Mouse (Mus musculus) liver, postnatal 0 days (tissue): ENCODE results near the gene H2afj. TPM values are rescaled to one million over a fixed set of nuclear protein-coding genes. Genes with fewer than 3 reads are reported as not detected.

Experiments used
- ATAC-seq: fragments of 200-750 bp; cut with Nextera tagmentation; 2 replicates; pipeline ENCODE4 v1.8.0; 2017; ENCODE audit warnings: mild to moderate bottlenecking, moderate library complexity
- DNase-seq: peaks from one replicate; pipeline ENCODE4 v3.0.0-alpha.2; 2016
- H3K27ac ChIP-seq: fragments of 300-500 bp; sonication (generic); 2 replicates; pipeline ENCODE4 v1.5.1; 2014; ENCODE audit warnings: antibody characterized with exemption, moderate library complexity, mild to moderate bottlenecking, low read depth
- H3K27me3 ChIP-seq: fragments of 300-500 bp; sonication (generic); 2 replicates; pipeline ENCODE4 v1.6.1; 2014; ENCODE audit warnings: low read length, control low read depth, mixed read lengths; ENCODE audit not compliant: insufficient read depth
- H3K36me3 ChIP-seq: fragments of 300-500 bp; sonication (generic); replicated peaks from 2 replicates; pipeline ENCODE4 v1.6.1; 2014; ENCODE audit warnings: mild to moderate bottlenecking, control low read depth, low read length, moderate library complexity, mixed read lengths; ENCODE audit not compliant: insufficient read depth
- H3K4me1 ChIP-seq: fragments of 300-500 bp; sonication (generic); 2 replicates; pipeline ENCODE4 v1.6.1; 2014; ENCODE audit warnings: antibody characterized with exemption, mild to moderate bottlenecking, control low read depth; ENCODE audit not compliant: insufficient read depth
- H3K4me2 ChIP-seq: fragments of 300-500 bp; sonication (generic); 2 replicates; pipeline ENCODE4 v1.6.1; 2014; ENCODE audit warnings: low read depth, mild to moderate bottlenecking, low read length, moderate library complexity, mixed read lengths
- H3K4me3 ChIP-seq: fragments of 300-500 bp; sonication (generic); 2 replicates; pipeline ENCODE4 v1.5.1; 2014; ENCODE audit warnings: low read depth, low read length
- H3K9ac ChIP-seq: fragments of 300-500 bp; sonication (generic); replicated peaks from 2 replicates; pipeline ENCODE4 v1.6.1; 2014; ENCODE audit warnings: mild to moderate bottlenecking, moderate library complexity
- H3K9me3 ChIP-seq: fragments of 300-500 bp; sonication (generic); 2 replicates; pipeline ENCODE4 v1.6.1; 2016; ENCODE audit warnings: mild to moderate bottlenecking, control low read depth, low read length, mixed read lengths
- CTCF ChIP-seq: sonication (generic); IDR thresholded peaks from 2 replicates; pipeline ENCODE4 v1.5.1; 2016; ENCODE audit warnings: antibody characterized with exemption, low read depth
- EP300 ChIP-seq: IDR thresholded peaks from 2 replicates; pipeline ENCODE4 v1.6.1; 2016; ENCODE audit warnings: antibody characterized with exemption, low read depth, mild to moderate bottlenecking
- WGBS: fragments of 180-500 bp; shearing (Covaris S2); extraction: QIAGEN DNeasy Blood & Tissue Kit; methylation state at CpG from one replicate; pipeline ENCODE4 v1.1.7; 2014; ENCODE audit not compliant: insufficient replicate concordance; 5-methylcytosine and 5-hydroxymethylcytosine counted together
- polyA plus RNA-seq: library from polyadenylated mRNA; unstranded; fragments of >200 nt; fragmentation: Nextera tagmentation; extraction: Ambion mirVana; gene quantifications from 2 replicates; pipeline ENCODE4 v1.2.1, GENCODE M21; 2015

The H2afj gene
- polyA plus RNA-seq, 1 experiment from 2014 or later = 152 TPM

- Histone ChIP-seq H3K4me3 (no peak overlapping the region), H3K4me1 (peaks cover 21% of the 10 kb centered on the region), H3K27ac (no peak overlapping the region), H3K9me3 (no peaks in the 10 kb centered on the region), H3K4me2 (peak overlapping the region; percentile 19), H3K36me3 (peaks cover 28% of the 10 kb centered on the region), H3K9ac (no peak overlapping the region), H3K27me3 (no peaks in the 10 kb centered on the region)
- peak; percentile 86 for DNase-seq
- TF ChIP-seq CTCF (peak; percentile 93), EP300 (no peak)
- peak; percentile 81 for ATAC-seq
- WGBS = 11% methylated on average over 2 of the region's 2 CpGs
Measured at GRCm38 (mm10) chr6:136847790-136848189, 39.7 kb downstream of the H2afj start.

DNA sequence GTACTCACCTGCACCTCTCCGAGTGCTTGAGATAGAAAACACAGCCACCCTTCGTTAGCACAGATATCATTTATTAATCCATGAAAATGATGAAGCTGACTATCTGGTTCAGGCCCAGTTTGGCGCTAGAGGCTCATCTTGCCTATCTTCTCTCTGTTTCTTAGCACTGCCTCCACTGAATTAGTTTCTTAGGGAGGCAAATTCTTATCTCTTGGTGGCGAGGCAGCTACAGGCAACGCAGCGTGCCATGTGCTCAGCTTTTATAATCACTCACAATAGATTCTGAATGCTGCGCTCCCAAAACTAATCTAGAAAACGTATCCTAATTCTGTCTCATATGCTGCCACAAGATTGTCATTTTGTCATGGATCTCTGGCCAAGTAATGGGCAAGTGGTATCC is 40.4 kb downstream of the H2afj start:
- no peak for DNase-seq

GRCm38 (mm10) chr6:136848971-136849370 is 40.9 kb downstream of the H2afj start:
- peaks cover 28% of the 10 kb centered on the region for H3K36me3 ChIP-seq
- no peak for TF ChIP-seq EP300
- TF ChIP-seq CTCF = no peak
- 0 out of 2 replicates have a peak overlapping the region, but pooled peaks have one; percentile 36 for H3K27ac ChIP-seq

More for the DNA sequence above, 40.4 kb downstream of the H2afj start:
- 0 out of 2 replicates have a peak overlapping the region, but pooled peaks have one; percentile 36 for H3K27ac ChIP-seq
- H3K4me1 ChIP-seq = peaks cover 21% of the 10 kb centered on the region
- no peak overlapping the region for H3K4me3 ChIP-seq
- WGBS = 53% methylated on average over 8 of the region's 8 CpGs
- H3K9me3 ChIP-seq = no peaks in the 10 kb centered on the region
- peak; percentile 54; the same call in 1 of the 2 replicates for TF ChIP-seq EP300
- no peak for TF ChIP-seq CTCF
- H3K4me2 ChIP-seq = peak overlapping the region; percentile 19
- H3K9ac ChIP-seq = no peak overlapping the region
- H3K36me3 ChIP-seq = peaks cover 28% of the 10 kb centered on the region
- peak; percentile 59 for ATAC-seq
- H3K27me3 ChIP-seq = no peaks in the 10 kb centered on the region

GRCm38 (mm10) chr6:136850267-136850666 is 42.2 kb downstream of the H2afj start:
- no peaks in the 10 kb centered on the region for H3K9me3 ChIP-seq
- TF ChIP-seq CTCF = no peak
- no peak for TF ChIP-seq EP300
- 0 out of 2 replicates have a peak, but pooled peaks have one; percentile 9 for ATAC-seq
- peaks cover 28% of the 10 kb centered on the region for H3K36me3 ChIP-seq
- peaks cover 22% of the 10 kb centered on the region for H3K4me1 ChIP-seq
- 60% methylated on average over 6 of the region's 6 CpGs for WGBS
- DNase-seq = no peak
- H3K27ac ChIP-seq = 0 out of 2 replicates have a peak overlapping the region, but pooled peaks have one; percentile 29
- H3K9ac ChIP-seq = no peak overlapping the region
- H3K4me2 ChIP-seq = no peak overlapping the region
- H3K27me3 ChIP-seq = no peaks in the 10 kb centered on the region
- H3K4me3 ChIP-seq = no peak overlapping the region

More at GRCm38 (mm10) chr6:136848971-136849370, 40.9 kb downstream of the H2afj start:
- Histone ChIP-seq H3K4me2 (no peak overlapping the region), H3K9ac (no peak overlapping the region), H3K9me3 (no peaks in the 10 kb centered on the region), H3K27me3 (no peaks in the 10 kb centered on the region), H3K4me1 (peaks cover 21% of the 10 kb centered on the region), H3K4me3 (no peak overlapping the region)
- ATAC-seq (no peak), DNase-seq (no peak)
- 87% methylated on average over 5 of the region's 5 CpGs for WGBS

DNA sequence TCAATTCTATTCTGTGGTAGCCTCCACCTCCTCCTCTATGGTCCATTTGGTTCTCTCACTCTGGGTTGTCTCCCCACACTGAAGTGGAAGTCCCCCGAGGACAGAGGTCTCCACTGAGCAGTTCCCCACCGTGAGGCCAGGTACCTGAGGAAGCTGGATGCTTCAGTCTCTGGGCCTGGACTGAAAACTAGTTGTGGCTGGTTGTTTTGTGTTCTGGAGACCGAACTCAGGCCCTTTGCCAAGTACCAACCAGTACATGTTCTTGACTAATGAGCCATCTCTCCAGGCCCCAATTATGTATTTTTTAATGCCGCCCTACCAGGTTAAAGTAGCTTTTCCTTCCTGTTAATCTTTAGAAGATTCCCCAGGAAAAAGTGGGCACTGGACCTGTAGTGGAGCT is 44.3 kb downstream of the H2afj start:
- WGBS = 68% methylated on average over 4 of the region's 4 CpGs
- 0 out of 2 replicates have a peak overlapping the region, but pooled peaks have one; percentile 39 for H3K4me2 ChIP-seq
- TF ChIP-seq EP300 = no peak
- no peak for TF ChIP-seq CTCF
- peaks cover 22% of the 10 kb centered on the region for H3K36me3 ChIP-seq
- H3K27ac ChIP-seq = peak overlapping the region; percentile 31; the same call in 1 of the 2 replicates
- DNase-seq = no peak
- no peaks in the 10 kb centered on the region for H3K27me3 ChIP-seq
- peaks cover 25% of the 10 kb centered on the region for H3K4me1 ChIP-seq
- ATAC-seq = no peak
- H3K9ac ChIP-seq = no peak overlapping the region
- no peaks in the 10 kb centered on the region for H3K9me3 ChIP-seq
- no peak overlapping the region for H3K4me3 ChIP-seq

DNA sequence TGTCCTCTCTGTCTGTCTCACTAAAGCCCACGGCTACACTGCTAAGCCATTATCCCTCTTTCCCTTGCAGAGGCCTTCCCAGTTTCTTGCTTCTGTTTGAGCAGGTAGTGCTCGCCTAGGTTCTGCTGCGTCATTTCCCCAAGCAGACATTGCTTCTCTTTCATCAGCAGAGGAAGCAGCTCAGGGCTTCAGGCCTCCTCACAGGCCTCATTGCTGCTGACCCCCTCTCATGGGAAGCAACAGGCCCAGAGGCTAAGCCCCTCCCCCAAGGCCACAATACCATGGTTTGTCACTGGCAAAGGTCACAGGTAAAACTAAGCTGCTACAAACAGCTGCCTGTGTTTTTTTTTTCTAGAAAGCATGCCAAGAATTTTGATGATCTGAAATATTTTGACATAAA is 44.7 kb downstream of the H2afj start:
- Histone ChIP-seq H3K4me1 (peaks cover 29% of the 10 kb centered on the region), H3K4me3 (no peak overlapping the region), H3K9me3 (no peaks in the 10 kb centered on the region), H3K27me3 (no peaks in the 10 kb centered on the region), H3K27ac (peak overlapping the region; percentile 31; the same call in 1 of the 2 replicates), H3K9ac (no peak overlapping the region), H3K36me3 (peaks cover 21% of the 10 kb centered on the region), H3K4me2 (peak overlapping the region; percentile 39)
- WGBS = 51% methylated on average over 3 of the region's 3 CpGs
- no peak for ATAC-seq
- DNase-seq = no peak
- TF ChIP-seq EP300 (no peak), CTCF (no peak)
